Mouse (Mus musculus): ENCODE measurements around the gene Txndc2.

GRCm38 (mm10) chr17:65615678-65616077 is 26.3 kb downstream of the Txndc2 start:
- TF ChIP-seq CTCF (IDR thresholded peaks at IDR 0.05; ENCODE audit: low read depth, low read length) (no peak), POLR2A (IDR thresholded peaks at IDR 0.05; ENCODE audit: extremely low read depth, insufficient read depth, low read length) (no peak)
